Mouse (Mus musculus) liver, embryonic 14.5 days (tissue): Measurements from ENCODE around the gene Tulp2. TPM values are rescaled to one million over a fixed set of nuclear protein-coding genes. Genes with fewer than 3 reads are reported as not detected.

ENCODE experiments used
- ATAC-seq: fragments of 200-750 bp; cut with Nextera tagmentation; 2 replicates; pipeline ENCODE4 v1.8.0; 2017; ENCODE audit warnings: moderate number of reproducible peaks, mild to moderate bottlenecking, moderate library complexity; ENCODE audit not compliant: insufficient read depth
- DNase-seq, 3 experiments: peaks; one replicate each; pipeline ENCODE4 v3.0.0-alpha.2; 2012 to 2013; ENCODE audit warnings: low read depth in 3 of 3, low spot score in 3 of 3
- H3K27ac ChIP-seq: fragments of 300-500 bp; sonication (generic); 2 replicates; pipeline ENCODE4 v1.5.1; 2014; ENCODE audit warnings: moderate library complexity, mild to moderate bottlenecking, control low read depth, inconsistent platforms
- H3K27me3 ChIP-seq: fragments of 300-500 bp; sonication (generic); 2 replicates; pipeline ENCODE4 v1.6.1; 2014; ENCODE audit warnings: mild to moderate bottlenecking, low read length, moderate library complexity; ENCODE audit not compliant: control insufficient read depth, insufficient read depth
- H3K36me3 ChIP-seq: fragments of 300-500 bp; sonication (generic); replicated peaks from 2 replicates; pipeline ENCODE4 v1.6.1; 2014; ENCODE audit warnings: low read depth; ENCODE audit not compliant: control insufficient read depth, insufficient read depth
- H3K4me1 ChIP-seq, 2 experiments: fragments of 200-500 bp in 1 of 2; fragments of 300-500 bp in 1 of 2; sonication (generic) in 1 of 2; replicated peaks; 2 replicates each; pipeline ENCODE4 v1.6.1; 2012 to 2014; ENCODE audit warnings: antibody characterized with exemption in 1 of 2, inconsistent platforms in 1 of 2, low read length in 1 of 2; ENCODE audit not compliant: control insufficient read depth in 2 of 2, insufficient read depth in 2 of 2
- H3K4me2 ChIP-seq: fragments of 300-500 bp; sonication (generic); 2 replicates; pipeline ENCODE4 v1.6.1; 2014; ENCODE audit warnings: low read depth, mild to moderate bottlenecking, control low read depth, moderate library complexity
- H3K4me3 ChIP-seq, 2 experiments: fragments of 200-500 bp in 1 of 2; fragments of 300-500 bp in 1 of 2; sonication (generic) in 1 of 2; 2 replicates each; pipeline ENCODE4 v1.5.1; 2012 to 2014; ENCODE audit warnings: low read depth in 2 of 2, low read length in 2 of 2, mild to moderate bottlenecking in 2 of 2, control low read depth in 1 of 2, inconsistent platforms in 1 of 2, moderate library complexity in 1 of 2; ENCODE audit not compliant: insufficient read depth in 1 of 2
- H3K9ac ChIP-seq: fragments of 300-500 bp; sonication (generic); replicated peaks from 2 replicates; pipeline ENCODE4 v1.6.1; 2014; ENCODE audit warnings: mild to moderate bottlenecking, control low read depth, moderate library complexity
- H3K9me3 ChIP-seq: fragments of 300-500 bp; sonication (generic); 2 replicates; pipeline ENCODE4 v1.6.1; 2016; ENCODE audit warnings: low read length, mixed read lengths; ENCODE audit not compliant: control insufficient read depth
- CTCF ChIP-seq: IDR thresholded peaks from 2 replicates; pipeline ENCODE4 v1.5.1; 2016; ENCODE audit warnings: antibody characterized with exemption, low read depth, control low read depth
- EP300 ChIP-seq: IDR thresholded peaks from 2 replicates; pipeline ENCODE4 v1.6.1; 2016; ENCODE audit warnings: antibody characterized with exemption, low read depth
- WGBS: fragments of 180-500 bp; shearing (Covaris S2); extraction: QIAGEN DNeasy Blood & Tissue Kit; methylation state at CpG from one replicate; pipeline ENCODE4 v1.1.7; 2014; ENCODE audit not compliant: insufficient replicate concordance; 5-methylcytosine and 5-hydroxymethylcytosine counted together
- polyA plus RNA-seq, 2 experiments: library from polyadenylated mRNA; depleted of rRNA in 1 of 2; stranded (reverse) in 1 of 2; unstranded in 1 of 2; fragments of >200 nt; fragmentation: Nextera tagmentation in 1 of 2; extraction: Ambion mirVana in 1 of 2; gene quantifications; 2 replicates each; pipeline versions ENCODE4 v1.2.1 to v1.2.3; 2012 to 2014

The Tulp2 gene
- polyA plus RNA-seq, 2 experiments = 0.13 to 0.47 TPM

- ATAC-seq = no peak
Measured at GRCm38 (mm10) chr7:45460377-45460776, 21.3 kb upstream of the Tulp2 start.

GRCm38 (mm10) chr7:45460860-45461314 lies 20.8 kb upstream of the Tulp2 start:
- peak; percentile 52 for TF ChIP-seq EP300
- TF ChIP-seq CTCF = no peak
- peak; percentile 71 for ATAC-seq
- Histone ChIP-seq H3K27ac (peak overlapping the region; percentile 98), H3K9ac (peak overlapping the region; percentile 83), H3K27me3 (no peaks in the 10 kb centered on the region), H3K4me1 (peaks cover 36 to 44% of the 10 kb centered on the region in 2 experiments), H3K36me3 (peaks cover 39% of the 10 kb centered on the region), H3K4me3 (peak overlapping the region; percentile 64 to 96), H3K9me3 (no peaks in the 10 kb centered on the region), H3K4me2 (peak overlapping the region; percentile 97)
- peak; percentile 80 to 87 (median 85) for DNase-seq
- under 1% methylated on average over 13 of the region's 13 CpGs for WGBS

More at GRCm38 (mm10) chr7:45460377-45460776, 21.3 kb upstream of the Tulp2 start:
- H3K9me3 ChIP-seq = no peaks in the 10 kb centered on the region
- H3K4me1 ChIP-seq = peaks cover 33 to 38% of the 10 kb centered on the region in 2 experiments
- no peak for TF ChIP-seq EP300
- TF ChIP-seq CTCF = no peak
- H3K4me3 ChIP-seq = peak overlapping the region; percentile 64 to 96
- H3K27me3 ChIP-seq = no peaks in the 10 kb centered on the region
- H3K36me3 ChIP-seq = peaks cover 39% of the 10 kb centered on the region
- WGBS = 33% methylated on average over 7 of the region's 7 CpGs
- peak overlapping the region; percentile 98 for H3K27ac ChIP-seq
- peak overlapping the region; percentile 83 for H3K9ac ChIP-seq
- DNase-seq = no peak
- peak overlapping the region; percentile 97 for H3K4me2 ChIP-seq

- Histone ChIP-seq H3K9me3 (no peaks in the 10 kb centered on the region), H3K27me3 (no peaks in the 10 kb centered on the region), H3K4me3 (peak overlapping the region; percentile 64 to 96), H3K27ac (peak overlapping the region; percentile 98), H3K36me3 (peaks cover 39% of the 10 kb centered on the region), H3K4me1 (peaks cover 36 to 46% of the 10 kb centered on the region in 2 experiments), H3K9ac (peak overlapping the region; percentile 83), H3K4me2 (peak overlapping the region; percentile 97)
- no peak for DNase-seq
- TF ChIP-seq CTCF = no peak
- no peak for TF ChIP-seq EP300
- peak; percentile 24 for ATAC-seq
- WGBS = 58% methylated on average over 5 of the region's 5 CpGs
Measured at GRCm38 (mm10) chr7:45461326-45461725, 20.4 kb upstream of the Tulp2 start.

GRCm38 (mm10) chr7:45461781-45462180 lies 19.9 kb upstream of the Tulp2 start:
- DNase-seq (no peak), ATAC-seq (no peak)
- H3K27ac ChIP-seq = peak overlapping the region; percentile 98
- H3K36me3 ChIP-seq = peaks cover 39% of the 10 kb centered on the region
- peaks cover 35 to 43% of the 10 kb centered on the region in 2 experiments for H3K4me1 ChIP-seq
- no peaks in the 10 kb centered on the region for H3K9me3 ChIP-seq
- peak overlapping the region; percentile 50 for H3K9ac ChIP-seq
- H3K27me3 ChIP-seq = no peaks in the 10 kb centered on the region
- H3K4me2 ChIP-seq = peak overlapping the region; percentile 97
- TF ChIP-seq CTCF = no peak
- TF ChIP-seq EP300 = no peak
- WGBS = 90% methylated on average over 4 of the region's 4 CpGs
- H3K4me3 ChIP-seq = peak overlapping the region in 1 of 2 experiments; percentile 39; a peak in 2 of 4 replicates

DNA sequence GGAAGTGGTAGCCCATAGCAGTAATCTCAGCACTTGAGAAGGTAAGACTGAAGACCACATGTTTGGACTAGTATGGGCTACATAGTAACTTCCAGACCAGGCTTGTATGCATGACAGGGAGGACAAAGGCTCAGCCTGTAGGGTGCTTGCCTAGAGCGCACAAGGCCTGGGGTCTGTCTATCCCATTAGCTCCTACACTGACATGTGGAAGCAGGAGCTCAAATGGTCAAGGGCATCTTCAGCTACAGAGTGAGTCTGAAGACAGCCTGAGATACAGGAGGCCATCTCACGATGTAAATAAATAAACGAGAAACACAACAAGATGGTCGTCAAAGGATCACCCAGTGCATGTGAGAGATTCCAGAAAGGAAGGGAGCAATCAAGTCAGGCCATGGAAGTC lies 19.4 kb upstream of the Tulp2 start:
- H3K4me1 ChIP-seq = peaks cover 34 to 44% of the 10 kb centered on the region in 2 experiments
- peak overlapping the region; percentile 98 for H3K27ac ChIP-seq
- ATAC-seq (no peak), DNase-seq (no peak)
- no peak overlapping the region for H3K4me3 ChIP-seq
- no peaks in the 10 kb centered on the region for H3K27me3 ChIP-seq
- no peaks in the 10 kb centered on the region for H3K9me3 ChIP-seq
- 87% methylated on average over 4 of the region's 4 CpGs for WGBS
- no peak overlapping the region for H3K4me2 ChIP-seq
- TF ChIP-seq EP300 (no peak), CTCF (no peak)
- no peak overlapping the region for H3K9ac ChIP-seq
- peaks cover 38% of the 10 kb centered on the region for H3K36me3 ChIP-seq
